11 mouse cellular contexts compared by ENCODE assay signal in the genomic region with DNA sequence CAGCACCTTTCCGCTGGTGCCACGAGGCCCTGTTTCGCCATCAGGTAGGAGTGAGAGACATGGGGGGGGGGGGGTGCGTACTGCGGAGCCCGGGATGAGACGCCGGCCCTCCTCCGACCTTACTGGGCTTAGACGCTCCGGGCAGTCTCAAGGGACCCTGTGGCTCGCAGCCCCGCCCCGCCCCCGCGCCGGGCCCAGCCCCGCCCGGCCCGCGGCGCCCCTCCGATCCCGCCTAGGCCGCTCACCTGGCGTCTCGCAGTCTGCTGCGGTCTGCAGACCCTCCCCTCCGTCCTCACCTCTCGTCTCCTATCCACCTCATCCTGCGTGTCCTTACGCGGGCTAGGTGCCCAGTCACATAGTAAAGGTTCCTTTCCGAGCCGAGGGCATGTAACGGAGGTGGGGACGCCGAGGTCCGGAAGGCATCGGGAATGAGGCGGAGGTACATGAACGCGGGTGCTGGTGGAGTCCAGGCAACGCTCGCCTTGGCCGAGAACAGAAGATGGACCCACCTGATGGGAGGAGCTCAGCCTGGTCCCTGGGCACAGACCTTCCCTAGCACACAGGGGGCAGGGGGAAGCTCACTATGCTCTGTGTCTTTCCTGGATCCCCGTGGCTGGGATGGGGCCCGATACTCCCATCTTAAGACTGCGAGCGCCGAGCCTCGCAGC. TPM values are rescaled to one million over a fixed set of nuclear protein-coding genes. Genes with fewer than 3 reads are reported as not detected.
DNase-seq lines count a peak whose midpoint lies in the region; ATAC-seq and TF ChIP-seq lines count a peak whose summit lies in the region.
"Had no signal": no experiment of that assay in that cellular context is flagged by ENCODE, and none has a peak within 500 bp of the region (broad histone marks: within the 10 kb centered on the region; RNA-seq: fewer than 3 reads in every experiment).

No protein-coding gene starts in this region.

- TF ChIP-seq POLR2A in testis, adult 2 months (IDR thresholded peaks at IDR 0.05; ENCODE audit: control insufficient read depth, low read depth, low read length): no peak

- intact Hi-C loops in heart, postnatal 25 days (cut with DNase I): no loop called here

- H3K27ac ChIP-seq in heart, embryonic 16.5 days (ENCODE audit: low read length): no peak overlapping the region
- peak overlapping the region; percentile 10; the same call in 1 of the 2 replicates for H3K27ac ChIP-seq in testis, adult 2 months (ENCODE audit: control insufficient read depth, insufficient read depth, low read depth, low read length)
- H3K27ac ChIP-seq in limb, embryonic 13.5 days: no peak overlapping the region

- ATAC-seq in heart, embryonic 16.5 days (replicated peaks; ENCODE audit: extremely low read depth, insufficient read depth, low FRiP score): no peak
- no peak for ATAC-seq in limb, embryonic 13.5 days (ENCODE audit: low FRiP score, low read depth)

- 0 out of 2 replicates have a peak overlapping the region, but pooled peaks have one; percentile 12 for H3K4me3 ChIP-seq in heart, embryonic 16.5 days (ENCODE audit: low read length)
- H3K4me3 ChIP-seq in testis, adult 2 months (ENCODE audit: control insufficient read depth, low read depth, low read length): peak overlapping the region; percentile 79
- H3K4me3 ChIP-seq in limb, embryonic 13.5 days: peak overlapping the region; percentile 31

- DNase-seq in heart, postnatal 25 days (ENCODE audit: low spot score): no peak
- no peak for DNase-seq in testis, postnatal 10 days (ENCODE audit: low spot score)
- DNase-seq in MN1 (ENCODE audit: low spot score): no peak
- no peak for DNase-seq in natural killer cell, adult 2 months (ENCODE audit: low spot score in 2 of 2)
- DNase-seq in urinary bladder, adult 2 months (ENCODE audit: low spot score): no peak
- DNase-seq: adrenal gland, adult 8-10 months; cerebellum, adult 11-12 months had no signal

- TF ChIP-seq CTCF in testis, adult 2 months (IDR thresholded peaks at IDR 0.05; ENCODE audit: control insufficient read depth, insufficient read depth, insufficient replicate concordance, low read depth, low read length): no peak

- no peaks in the 10 kb centered on the region for H3K9me3 ChIP-seq in heart, embryonic 16.5 days (replicated peaks; ENCODE audit: control insufficient read depth, low read length)
- no peaks in the 10 kb centered on the region for H3K9me3 ChIP-seq in limb, embryonic 13.5 days

- H3K9ac ChIP-seq in heart, embryonic 16.5 days (ENCODE audit: low read length): no peak overlapping the region
- no peak overlapping the region for H3K9ac ChIP-seq in limb, embryonic 13.5 days

- H3K4me1 ChIP-seq in heart, embryonic 16.5 days (ENCODE audit: control insufficient read depth, insufficient read depth, low read length): peaks cover 5% of the 10 kb centered on the region; the same call in 1 of the 2 replicates
- H3K4me1 ChIP-seq in testis, adult 2 months (ENCODE audit: control insufficient read depth, insufficient read depth, low read length): peaks cover 20% of the 10 kb centered on the region
- H3K4me1 ChIP-seq in limb, embryonic 13.5 days: peaks cover 22% of the 10 kb centered on the region

- H3K27me3 ChIP-seq in heart, embryonic 16.5 days (ENCODE audit: control insufficient read depth, insufficient read depth, low read length): peaks cover 95% of the 10 kb centered on the region
- H3K27me3 ChIP-seq in testis, adult 2 months (ENCODE audit: control insufficient read depth, insufficient read depth, low read length): 0 out of 2 replicates have a peak, but pooled peaks cover 2% of the 10 kb centered on the region
- H3K27me3 ChIP-seq in limb, embryonic 13.5 days: peaks cover 98% of the 10 kb centered on the region

- no peaks in the 10 kb centered on the region for H3K36me3 ChIP-seq in heart, embryonic 16.5 days (ENCODE audit: control insufficient read depth, insufficient read depth)
- H3K36me3 ChIP-seq in testis, adult 2 months (ENCODE audit: control insufficient read depth, insufficient read depth, low read length): no peaks in the 10 kb centered on the region
- no peaks in the 10 kb centered on the region for H3K36me3 ChIP-seq in limb, embryonic 13.5 days

- peak overlapping the region; percentile 6; the same call in 1 of the 2 replicates for H3K4me2 ChIP-seq in heart, embryonic 16.5 days (ENCODE audit: low read depth, low read length)
- peak overlapping the region; percentile 53 for H3K4me2 ChIP-seq in limb, embryonic 13.5 days (replicated peaks)

- WGBS in heart, embryonic 16.5 days: 2% methylated on average over 50 of the region's 52 CpGs
- WGBS in limb, embryonic 13.5 days: under 1% methylated on average over 48 of the region's 52 CpGs

RNA-seq across cellular contexts. Expression of a gene that starts 8.9 kb away (rescaled TPM):
- not detected in 2 replicates for polyA plus RNA-seq in heart, embryonic 16.5 days (2015; fragmentation: Nextera tagmentation; extraction: Ambion mirVana)
- not detected for total RNA-seq in heart, postnatal 25 days (2021)
- polyA plus RNA-seq in testis, adult 2 months (2012; rRNA removed): 19.1 and 24.0 TPM in 2 replicates
- polyA plus RNA-seq in limb, embryonic 13.5 days (2015; fragmentation: Nextera tagmentation; extraction: Ambion mirVana): 0.11 TPM in 1 of 2 replicates, not detected in the other
- polyA plus RNA-seq in urinary bladder, adult 2 months (2012; rRNA removed): 0.04 TPM in 1 of 2 replicates, not detected in the other
- total RNA-seq: adrenal gland, adult 8-10 months; left cerebral cortex, adult 8-10 months had no signal

Comparison
In these comparisons a context has a peak if more than half of its experiments do, and no peak if none do; other contexts are left out.
1. H3K4me3 ChIP-seq: peak in every context shown above with its lines; median percentile 79 in testis, adult 2 months; 31 in limb, embryonic 13.5 days; 12 in heart, embryonic 16.5 days.
2. RNA of a gene that starts 8.9 kb away (polyA plus RNA-seq): 19.1 to 24.0 TPM in testis, adult 2 months; 0.11 TPM in limb, embryonic 13.5 days, 0.04 TPM in urinary bladder, adult 2 months and not detected in heart, embryonic 16.5 days; every median in the first group is over 10 times any median in the second.